27 mouse cellular contexts compared by ENCODE assay signal in the genomic region with DNA sequence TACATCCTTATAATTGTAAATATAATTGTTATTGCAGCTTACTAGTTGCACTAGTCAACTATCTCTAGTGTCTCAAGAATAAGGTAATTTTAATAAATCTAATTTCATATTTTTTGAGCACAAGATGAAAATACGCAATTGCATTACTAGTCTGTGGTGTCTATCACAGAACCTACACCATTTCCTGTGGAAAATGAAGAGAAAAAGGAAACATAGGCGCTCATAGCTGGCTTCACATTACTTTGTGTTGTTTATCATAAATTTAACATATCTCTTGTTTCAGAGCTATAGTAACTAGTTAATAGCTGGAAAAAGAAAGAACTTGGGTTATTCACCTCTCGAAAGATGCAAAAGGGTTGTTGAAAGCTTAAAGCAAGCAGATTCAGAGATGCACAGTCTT.
"Had no signal": no experiment of that assay in that cellular context is flagged by ENCODE, and none has a peak within 500 bp of the region (broad histone marks: within the 10 kb centered on the region; RNA-seq: fewer than 3 reads in every experiment).

No protein-coding gene starts in this region.

- DNase-seq: gastrocnemius, adult 2 months; gastrocnemius, postnatal 10 days; gastrocnemius, postnatal 25 days; heart, adult 18-20 months; heart, postnatal 10 days; heart, postnatal 4 days; kidney, adult 11 months; kidney, adult 2 months; kidney, adult 9 months; kidney, postnatal 14 days; kidney, postnatal 36 days; layer of hippocampus, postnatal 36 days; left cerebral cortex, postnatal 4 days had no signal

- H3K4me1 ChIP-seq: hindbrain, embryonic 13.5 days; hindbrain, embryonic 15.5 days; kidney, embryonic 15.5 days; limb, embryonic 13.5 days; limb, embryonic 15.5 days; liver, embryonic 12.5 days had no signal

- H3K9me3 ChIP-seq: heart, embryonic 10.5 days; heart, embryonic 12.5 days; hindbrain, embryonic 10.5 days; hindbrain, embryonic 13.5 days; hindbrain, embryonic 15.5 days; kidney, embryonic 15.5 days; limb, embryonic 15.5 days; liver, embryonic 12.5 days had no signal

- H3K4me2 ChIP-seq: heart, embryonic 12.5 days; hindbrain, embryonic 13.5 days; hindbrain, embryonic 15.5 days; kidney, embryonic 15.5 days; limb, embryonic 13.5 days; limb, embryonic 15.5 days; liver, embryonic 12.5 days had no signal

- H3K9ac ChIP-seq: heart, embryonic 12.5 days; hindbrain, embryonic 13.5 days; hindbrain, embryonic 15.5 days; kidney, embryonic 15.5 days; limb, embryonic 13.5 days; limb, embryonic 15.5 days; liver, embryonic 12.5 days; liver, embryonic 14.5 days had no signal

- H3K4me3 ChIP-seq: gastrocnemius, adult 2 months; heart, embryonic 10.5 days; heart, embryonic 12.5 days; hindbrain, embryonic 10.5 days; hindbrain, embryonic 13.5 days; hindbrain, embryonic 15.5 days; kidney, embryonic 15.5 days; layer of hippocampus, adult 2 months; limb, embryonic 13.5 days; limb, embryonic 15.5 days; liver, embryonic 12.5 days had no signal

- H3K27ac ChIP-seq: gastrocnemius, adult 2 months; heart, embryonic 10.5 days; hindbrain, embryonic 10.5 days; hindbrain, embryonic 13.5 days; hindbrain, embryonic 15.5 days; hindbrain, postnatal 0 days; kidney, embryonic 15.5 days; kidney, postnatal 0 days; layer of hippocampus, adult 2 months; limb, embryonic 13.5 days; limb, embryonic 15.5 days; liver, embryonic 12.5 days; liver, embryonic 14.5 days had no signal

- H3K36me3 ChIP-seq: hindbrain, embryonic 15.5 days; limb, embryonic 13.5 days had no signal

- H3K27me3 ChIP-seq: heart, embryonic 12.5 days; hindbrain, embryonic 13.5 days; hindbrain, embryonic 15.5 days; kidney, embryonic 15.5 days; limb, embryonic 13.5 days; limb, embryonic 15.5 days; liver, embryonic 12.5 days had no signal

- ATAC-seq: hindbrain, postnatal 0 days; intestine, embryonic 16.5 days; liver, embryonic 12.5 days had no signal
